Mouse (Mus musculus): ENCODE results near the gene Gm960. TPM values are rescaled to one million over a fixed set of nuclear protein-coding genes. Genes with fewer than 3 reads are reported as not detected.
"Not testable (repeated sequence)": the region's sequence is repeated elsewhere in the genome, so short reads cannot be mapped to it uniquely, and the experiment has no call there.

Gene Gm960
- total and polyA plus RNA-seq, 3 experiments, result 0.12 to 0.27 TPM; not detected in 1

DNA sequence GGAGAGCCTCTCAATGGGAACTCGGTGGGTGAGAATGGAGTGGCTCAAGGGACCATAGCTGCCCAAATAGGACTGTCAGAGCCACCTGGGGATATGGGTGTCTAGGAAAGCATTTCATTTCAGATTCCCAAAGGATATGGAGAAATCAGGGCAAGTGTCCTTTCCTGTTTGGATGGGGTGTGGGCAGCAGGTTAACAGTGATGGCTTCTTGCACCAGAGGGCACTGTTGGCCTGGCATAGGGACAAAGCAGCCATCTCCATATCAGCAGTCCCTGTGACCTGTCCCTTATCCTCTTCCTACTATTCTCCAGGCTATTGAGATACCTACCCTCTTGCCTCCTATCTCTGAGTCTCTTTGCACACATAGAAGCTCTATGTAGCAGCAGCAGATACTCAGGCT, 109.4 kb downstream of the Gm960 start:
- DNase-seq, result peak; percentile 35

- DNase-seq, result no peak
These were observed 110.0 kb downstream of the Gm960 start for GRCm38 (mm10) chr19:4588430-4588829.

- no peak for DNase-seq
These were observed 111.0 kb downstream of the Gm960 start for GRCm38 (mm10) chr19:4587426-4587825.

DNA sequence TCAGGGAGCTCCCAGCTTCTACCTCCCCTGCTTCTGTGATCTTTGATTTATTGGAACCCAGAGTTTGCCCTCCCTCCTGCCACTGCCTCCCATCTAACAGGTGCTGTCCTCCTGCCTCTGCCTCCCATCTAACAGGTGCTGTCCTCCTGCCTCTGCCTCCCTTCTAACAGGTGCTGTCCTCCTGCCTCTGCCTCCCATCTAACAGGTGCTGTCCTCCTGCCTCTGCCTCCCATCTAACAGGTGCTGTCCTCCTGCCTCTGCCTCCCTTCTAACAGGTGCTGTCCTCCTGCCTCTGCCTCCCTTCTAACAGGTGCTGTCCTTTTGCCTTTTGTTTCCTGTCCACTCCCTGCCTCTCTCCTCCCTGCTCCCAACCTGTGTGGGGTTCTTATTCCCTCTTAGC, 111.7 kb downstream of the Gm960 start:
- DNase-seq, result not testable (repeated sequence)

GRCm38 (mm10) chr19:4583856-4584255, 114.6 kb downstream of the Gm960 start:
- DNase-seq, result no peak

GRCm38 (mm10) chr19:4579296-4579695, 119.2 kb downstream of the Gm960 start:
- no peak for DNase-seq

DNA sequence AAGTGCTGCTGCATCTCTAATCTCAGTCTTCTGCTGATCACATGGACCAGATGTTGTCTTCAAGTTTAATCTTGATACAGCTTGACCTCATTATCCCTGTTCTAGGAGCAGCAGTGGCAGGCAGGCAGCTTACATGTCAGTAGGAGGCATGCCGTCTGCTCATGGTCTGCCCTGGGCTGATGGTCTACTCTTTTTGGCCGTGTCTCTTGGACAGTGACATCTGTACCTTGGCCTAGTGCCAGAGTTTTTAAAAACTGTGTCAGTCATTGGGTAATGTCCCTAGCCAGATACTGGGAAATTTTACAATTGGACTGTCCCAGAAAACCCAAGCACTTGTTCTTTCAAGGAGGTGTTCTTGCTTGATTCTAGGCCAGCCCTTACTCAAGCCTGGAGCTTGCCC, 119.7 kb downstream of the Gm960 start:
- peak; percentile 77 for DNase-seq

Small RNA genes within 50 kb of the gene (microRNA-seq; reads per million reads assigned to microRNA genes)
- gene Mir6986, result 0.66 to 1.2 reads per million in 2 experiments

Other genes with a start within 250 kb of the Gm960 start
- gene Syt12, start 221.2 kb downstream of the Gm960 start, total RNA-seq (2021), result 10 to 100 TPM; 58.0 to 74.0 TPM
- gene Syt12, start 221.2 kb downstream of the Gm960 start, polyA plus RNA-seq (2012; rRNA removed), result 124 and 143 TPM in 2 replicates
- 10 to 100 TPM; 41.3 to 58.6 TPM for gene 2010003K11Rik, start 200.1 kb downstream of the Gm960 start, total RNA-seq (2021)
- 6.4 and 8.5 TPM in 2 replicates for gene 2010003K11Rik, start 200.1 kb downstream of the Gm960 start, polyA plus RNA-seq (2012; rRNA removed)
- gene Pcx, start 188.2 kb downstream of the Gm960 start, total RNA-seq (2021), result 100 to 1,000 TPM; 536 to 579 TPM
- 474 and 524 TPM in 2 replicates for gene Pcx, start 188.2 kb downstream of the Gm960 start, polyA plus RNA-seq (2012; rRNA removed)
- 1 to 10 TPM; 3.3 to 6.7 TPM for gene Lrfn4, start 83.0 kb downstream of the Gm960 start, total RNA-seq (2021)
- gene Lrfn4, start 83.0 kb downstream of the Gm960 start, polyA plus RNA-seq (2012; rRNA removed), result 17.1 and 22.1 TPM in 2 replicates
- gene Rce1, start 73.0 kb downstream of the Gm960 start, total RNA-seq (2021), result 10 to 100 TPM; 34.8 to 44.2 TPM
- gene Rce1, start 73.0 kb downstream of the Gm960 start, polyA plus RNA-seq (2012; rRNA removed), result 125 and 141 TPM in 2 replicates
- gene Sptbn2, start 12.5 kb upstream of the Gm960 start, total RNA-seq (2021), result under 1 TPM; 0.58 to 0.83 TPM
- 0.30 and 0.42 TPM in 2 replicates for gene Sptbn2, start 12.5 kb upstream of the Gm960 start, polyA plus RNA-seq (2012; rRNA removed)
- gene Rbm4b, start 57.8 kb upstream of the Gm960 start, total RNA-seq (2021), result 10 to 100 TPM; 12.4 to 17.9 TPM
- gene Rbm4b, start 57.8 kb upstream of the Gm960 start, polyA plus RNA-seq (2012; rRNA removed), result 5.8 and 7.4 TPM in 2 replicates
- 10 to 100 TPM; 50.2 to 72.7 TPM for gene Rbm4, start 95.2 kb upstream of the Gm960 start, total RNA-seq (2021)
- 11.8 and 14.7 TPM in 2 replicates for gene Rbm4, start 95.2 kb upstream of the Gm960 start, polyA plus RNA-seq (2012; rRNA removed)
- 10 to 100 TPM; 15.3 to 25.3 TPM for gene Gm21992, start 112.9 kb upstream of the Gm960 start, total RNA-seq (2021)
- gene Gm21992, start 112.9 kb upstream of the Gm960 start, polyA plus RNA-seq (2012; rRNA removed), result 24.1 and 31.9 TPM in 2 replicates
- 10 to 100 TPM; 37.9 to 45.9 TPM for gene Rbm14, start 113.0 kb upstream of the Gm960 start, total RNA-seq (2021)
- gene Rbm14, start 113.0 kb upstream of the Gm960 start, polyA plus RNA-seq (2012; rRNA removed), result 83.4 and 97.2 TPM in 2 replicates
- gene Ccs, start 140.7 kb upstream of the Gm960 start, total RNA-seq (2021), result 100 to 1,000 TPM in 1 of 2 experiments, 10 to 100 TPM in 1; 63.8 to 107 TPM
- 79.1 and 102 TPM in 2 replicates for gene Ccs, start 140.7 kb upstream of the Gm960 start, polyA plus RNA-seq (2012; rRNA removed)
- under 1 TPM; 0.17 to 0.20 TPM for gene Ccdc87, start 140.7 kb upstream of the Gm960 start, total RNA-seq (2021)
- gene Ccdc87, start 140.7 kb upstream of the Gm960 start, polyA plus RNA-seq (2012; rRNA removed), result 0.09 TPM in 1 of 2 replicates, not detected in the other
- 100 to 1,000 TPM; 214 to 421 TPM for gene Ctsf, start 156.5 kb upstream of the Gm960 start, total RNA-seq (2021)
- 1,208 and 1,259 TPM in 2 replicates for gene Ctsf, start 156.5 kb upstream of the Gm960 start, polyA plus RNA-seq (2012; rRNA removed)
- gene Actn3, start 179.2 kb upstream of the Gm960 start, total RNA-seq (2021), result 1 to 10 TPM in 1 of 2 experiments, under 1 TPM in 1; 0.43 to 1.0 TPM
- gene Actn3, start 179.2 kb upstream of the Gm960 start, polyA plus RNA-seq (2012; rRNA removed), result 0.16 and 0.47 TPM in 2 replicates
- gene Zdhhc24, start 180.0 kb upstream of the Gm960 start, total RNA-seq (2021), result 10 to 100 TPM; 16.7 to 21.8 TPM
- gene Zdhhc24, start 180.0 kb upstream of the Gm960 start, polyA plus RNA-seq (2012; rRNA removed), result 78.3 and 80.4 TPM in 2 replicates
- gene Bbs1, start 208.0 kb upstream of the Gm960 start, total RNA-seq (2021), result 10 to 100 TPM in 1 of 2 experiments, 1 to 10 TPM in 1; 5.9 to 13.9 TPM
- gene Bbs1, start 208.0 kb upstream of the Gm960 start, polyA plus RNA-seq (2012; rRNA removed), result 6.1 and 6.2 TPM in 2 replicates
- gene Dpp3, start 229.6 kb upstream of the Gm960 start, total RNA-seq (2021), result 100 to 1,000 TPM in 1 of 2 experiments, 10 to 100 TPM in 1; 93.0 to 104 TPM
- gene Dpp3, start 229.6 kb upstream of the Gm960 start, polyA plus RNA-seq (2012; rRNA removed), result 259 and 313 TPM in 2 replicates
- gene Peli3, start 244.5 kb upstream of the Gm960 start, total RNA-seq (2021), result 10 to 100 TPM in 1 of 2 experiments, 1 to 10 TPM in 1; 8.9 to 11.8 TPM
- 15.4 and 16.5 TPM in 2 replicates for gene Peli3, start 244.5 kb upstream of the Gm960 start, polyA plus RNA-seq (2012; rRNA removed)

All from adrenal gland, adult 2 months (tissue).